In the genomic region with DNA sequence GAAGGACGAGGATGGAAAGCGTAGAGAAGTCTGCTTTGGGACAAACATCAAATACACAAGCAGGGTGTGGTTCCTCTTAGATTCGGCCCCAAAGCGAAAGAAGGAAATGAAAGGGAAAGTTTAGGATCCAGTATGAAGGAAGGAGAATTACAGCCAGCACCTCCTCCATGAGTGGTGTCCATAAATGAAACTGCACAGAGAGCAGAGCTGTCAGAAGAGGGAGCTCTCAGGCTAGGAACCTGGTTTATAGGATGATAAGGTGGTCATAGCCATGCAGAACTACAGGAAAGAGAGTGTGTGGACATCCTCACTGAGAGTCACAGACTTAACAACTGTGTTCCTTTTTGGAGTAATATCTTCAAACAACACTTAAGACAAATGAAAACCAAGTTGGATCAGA, we compare ENCODE assay signal across 8 mouse cellular contexts. TPM values are rescaled to one million over a fixed set of nuclear protein-coding genes. Genes with fewer than 3 reads are reported as not detected.
DNase-seq lines count a peak whose midpoint lies in the region; ATAC-seq and TF ChIP-seq lines count a peak whose summit lies in the region.

No protein-coding gene starts in this region.

- peak; percentile 71 for DNase-seq in hindbrain, embryonic 14.5 days (ENCODE audit: low spot score)
- DNase-seq in ES-CJ7 (ENCODE audit: low read depth, low spot score): peak; percentile 40
- DNase-seq in kidney, postnatal 10 days: peak; percentile 71
- no peak for DNase-seq in B cell, adult 2 months

- H3K4me3 ChIP-seq in hindbrain, embryonic 14.5 days (replicated peaks; ENCODE audit: low read length): no peak overlapping the region
- no peak overlapping the region for H3K4me3 ChIP-seq in hindbrain, embryonic 16.5 days (ENCODE audit: low read length)
- H3K4me3 ChIP-seq in cortical plate, adult 2 months (ENCODE audit: insufficient read depth, low read length): no peak overlapping the region
- peak overlapping the region; percentile 7; the same call in 1 of the 2 replicates for H3K4me3 ChIP-seq in macrophage (ENCODE audit: inconsistent target)

- H3K4me2 ChIP-seq in hindbrain, embryonic 14.5 days (replicated peaks): no peak overlapping the region
- no peak overlapping the region for H3K4me2 ChIP-seq in hindbrain, embryonic 16.5 days (ENCODE audit: low read length)

- ATAC-seq in hindbrain, embryonic 14.5 days (ENCODE audit: low FRiP score): no peak
- no peak for ATAC-seq in hindbrain, embryonic 16.5 days
- ATAC-seq in erythroid progenitor cell, adult 5-6 weeks (replicated peaks; ENCODE audit: low FRiP score, poor library complexity, severe bottlenecking): no peak

- H3K36me3 ChIP-seq in hindbrain, embryonic 14.5 days (replicated peaks; ENCODE audit: control insufficient read depth, insufficient read depth): 0 out of 2 replicates have a peak, but pooled peaks cover 5% of the 10 kb centered on the region
- 0 out of 2 replicates have a peak, but pooled peaks cover 3% of the 10 kb centered on the region for H3K36me3 ChIP-seq in hindbrain, embryonic 16.5 days (ENCODE audit: control insufficient read depth, insufficient read depth, low read length)
- H3K36me3 ChIP-seq in macrophage (ENCODE audit: inconsistent target): peaks cover 18% of the 10 kb centered on the region; the same call in 1 of the 2 replicates

- 0 out of 2 replicates have a peak, but pooled peaks cover 6% of the 10 kb centered on the region for H3K4me1 ChIP-seq in hindbrain, embryonic 14.5 days (replicated peaks; ENCODE audit: control insufficient read depth, insufficient read depth, low read length)
- H3K4me1 ChIP-seq in hindbrain, embryonic 16.5 days (ENCODE audit: control insufficient read depth, insufficient read depth, low read depth, low read length): no peaks in the 10 kb centered on the region
- H3K4me1 ChIP-seq in cortical plate, adult 2 months (ENCODE audit: control insufficient read depth, insufficient read depth, low read length): peaks cover 6% of the 10 kb centered on the region

- 95% methylated on average over 4 of the region's 4 CpGs for WGBS in hindbrain, embryonic 14.5 days
- 95% methylated on average over 4 of the region's 4 CpGs for WGBS in hindbrain, embryonic 16.5 days
- WGBS in macrophage (ENCODE audit: missing documents): 16% methylated on average over 4 of the region's 4 CpGs

- TF ChIP-seq CTCF in cortical plate, adult 2 months (IDR thresholded peaks at IDR 0.05; ENCODE audit: extremely low read depth, insufficient read depth, low read length): peak; percentile 78

- no peak overlapping the region for H3K9ac ChIP-seq in hindbrain, embryonic 14.5 days
- H3K9ac ChIP-seq in hindbrain, embryonic 16.5 days (ENCODE audit: low read depth, low read length): no peak overlapping the region

- H3K27ac ChIP-seq in hindbrain, embryonic 14.5 days: no peak overlapping the region
- H3K27ac ChIP-seq in hindbrain, embryonic 16.5 days (ENCODE audit: low read depth, low read length): no peak overlapping the region
- no peak overlapping the region for H3K27ac ChIP-seq in cortical plate, adult 2 months (ENCODE audit: insufficient read depth, low read length)
- 0 out of 2 replicates have a peak overlapping the region, but pooled peaks have one; percentile 10 for H3K27ac ChIP-seq in macrophage

- peaks cover 95% of the 10 kb centered on the region for H3K79me2 ChIP-seq in macrophage (ENCODE audit: inconsistent target)

- no peaks in the 10 kb centered on the region for H3K9me3 ChIP-seq in hindbrain, embryonic 14.5 days (ENCODE audit: control insufficient read depth, low read length)
- H3K9me3 ChIP-seq in hindbrain, embryonic 16.5 days (ENCODE audit: control insufficient read depth, low read length): no peaks in the 10 kb centered on the region

- no peak for TF ChIP-seq POLR2A in cortical plate, adult 2 months (IDR thresholded peaks at IDR 0.05; ENCODE audit: extremely low read depth, insufficient read depth, low read length)

- H3K27me3 ChIP-seq in hindbrain, embryonic 14.5 days (ENCODE audit: control insufficient read depth, insufficient read depth, low read length): no peaks in the 10 kb centered on the region
- H3K27me3 ChIP-seq in hindbrain, embryonic 16.5 days (replicated peaks; ENCODE audit: control insufficient read depth, insufficient read depth, low read length): no peaks in the 10 kb centered on the region

RNA-seq across cellular contexts. Expression of a gene that starts 18.0 kb away (rescaled TPM):
- 8.9 and 9.5 TPM in 2 replicates for polyA plus RNA-seq in hindbrain, embryonic 14.5 days (2014; fragmentation: Nextera tagmentation; extraction: Ambion mirVana)
- 6.0 and 8.3 TPM in 2 replicates for polyA plus RNA-seq in hindbrain, embryonic 16.5 days (2015; fragmentation: Nextera tagmentation; extraction: Ambion mirVana)
- polyA plus RNA-seq in cortical plate, adult 2 months (2012; rRNA removed): 10.1 and 10.7 TPM in 2 replicates
- 10 to 100 TPM; 12.0 to 46.5 (median 32.0) TPM for total RNA-seq in macrophage (2018; cell fraction: chromatin; rRNA removed)
- 1 to 10 TPM; 4.7 to 10.0 (median 7.1) TPM for total RNA-seq in macrophage (2018; cell fraction: cytosol; rRNA removed)
- total RNA-seq in macrophage (2018; cell fraction: nucleus; rRNA removed): 10 to 100 TPM in 25 of 26 experiments, 1 to 10 TPM in 1; 9.2 to 39.8 (median 21.7) TPM
- polyA plus RNA-seq in macrophage (2018): 5.8 to 7.3 TPM (median 6.6 TPM) in 3 replicates
- total RNA-seq in erythroid progenitor cell, adult 5-6 weeks (2015; ENCODE audit: low replicate concordance): 12.2 and 14.1 TPM in 2 replicates
- 17.7 and 26.8 TPM in 2 replicates for total RNA-seq in erythroid progenitor cell, adult 5-6 weeks (2017; ENCODE audit: low replicate concordance)

RNA-seq across cellular contexts. Expression of a gene that starts 18.0 kb away (rescaled TPM):
- 10.4 and 11.8 TPM in 2 replicates for polyA plus RNA-seq in hindbrain, embryonic 14.5 days (2014; fragmentation: Nextera tagmentation; extraction: Ambion mirVana)
- polyA plus RNA-seq in hindbrain, embryonic 16.5 days (2015; fragmentation: Nextera tagmentation; extraction: Ambion mirVana): 8.5 and 8.8 TPM in 2 replicates
- polyA plus RNA-seq in cortical plate, adult 2 months (2012; rRNA removed): 7.1 and 10.4 TPM in 2 replicates
- total RNA-seq in macrophage (2018; cell fraction: chromatin; rRNA removed): 10 to 100 TPM in 20 of 26 experiments, 1 to 10 TPM in 6; 2.7 to 62.9 (median 24.8) TPM
- 10 to 100 TPM in 5 of 26 experiments, 1 to 10 TPM in 21; 2.6 to 10.9 (median 8.5) TPM for total RNA-seq in macrophage (2018; cell fraction: cytosol; rRNA removed)
- total RNA-seq in macrophage (2018; cell fraction: nucleus; rRNA removed): 10 to 100 TPM in 19 of 26 experiments, 1 to 10 TPM in 7; 5.1 to 51.2 (median 15.3) TPM
- polyA plus RNA-seq in macrophage (2018): 9.9 to 18.5 TPM (median 11.4 TPM) in 3 replicates
- total RNA-seq in erythroid progenitor cell, adult 5-6 weeks (2015; ENCODE audit: low replicate concordance): 32.7 and 71.7 TPM in 2 replicates
- total RNA-seq in erythroid progenitor cell, adult 5-6 weeks (2017; ENCODE audit: low replicate concordance): 20.9 and 50.8 TPM in 2 replicates

Comparison
In these comparisons a context has a peak if more than half of its experiments do, and no peak if none do; other contexts are left out.
1. DNase-seq: peak in hindbrain, embryonic 14.5 days (single experiment), ES-CJ7 (single experiment) and kidney, postnatal 10 days (single experiment); none in B cell, adult 2 months (0 of 2).